Mouse (Mus musculus): ENCODE results near the gene Gsg1l2.

DNA sequence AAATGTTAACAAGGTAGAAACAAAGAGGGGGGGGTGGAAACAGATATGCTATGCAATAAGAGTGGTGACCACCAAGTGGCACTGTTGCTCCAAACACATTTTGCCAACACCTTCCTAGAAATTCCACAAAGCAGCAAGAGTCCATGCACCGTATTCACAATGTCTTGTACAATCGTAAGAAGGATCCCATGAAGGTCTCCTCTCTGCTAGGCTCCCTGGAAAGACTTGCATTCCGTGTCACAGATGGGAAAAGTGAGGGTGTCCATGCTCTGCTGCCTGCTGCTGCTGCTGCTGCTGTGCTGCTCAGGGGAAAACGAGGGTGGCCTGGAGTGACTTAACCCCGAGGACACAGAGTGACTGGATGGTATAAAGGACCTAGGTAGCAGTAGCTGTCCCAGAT lies 45.2 kb downstream of the Gsg1l2 start:
- TF ChIP-seq POLR2A (IDR thresholded peaks at IDR 0.05; ENCODE audit: low read depth, low read length), result no peak
- no peak for TF ChIP-seq CTCF (IDR thresholded peaks at IDR 0.05; ENCODE audit: extremely low read depth, insufficient read length, insufficient replicate concordance, low read depth, low read length)
